Mouse (Mus musculus): Measurements from ENCODE around the gene Ttc17. TPM values are rescaled to one million over a fixed set of nuclear protein-coding genes. Genes with fewer than 3 reads are reported as not detected.

The Ttc17 gene
- polyA plus RNA-seq, 1 experiment from 2014 or later, result 19.2 TPM

- Histone ChIP-seq H3K36me3 (peaks cover 71% of the 10 kb centered on the region), H3K27me3 (no peaks in the 10 kb centered on the region), H3K4me3 (replicated peaks) (no peak overlapping the region), H3K9me3 (no peaks in the 10 kb centered on the region), H3K9ac (replicated peaks) (no peak overlapping the region), H3K27ac (no peak overlapping the region), H3K4me1 (replicated peaks) (no peaks in the 10 kb centered on the region), H3K4me2 (no peak overlapping the region)
- ATAC-seq (ENCODE audit: insufficient number of reproducible peaks, insufficient read depth, low FRiP score, low TSS enrichment, low read depth), result no peak
- WGBS, result 95% methylated on average over 9 of the region's 9 CpGs
Observed at GRCm38 (mm10) chr2:94336336-94336735, 70.2 kb downstream of the Ttc17 start.

- Histone ChIP-seq H3K27ac (no peak overlapping the region), H3K9ac (replicated peaks) (no peak overlapping the region), H3K4me1 (replicated peaks) (no peaks in the 10 kb centered on the region), H3K4me3 (replicated peaks) (no peak overlapping the region), H3K36me3 (peaks cover 80% of the 10 kb centered on the region), H3K4me2 (no peak overlapping the region), H3K27me3 (no peaks in the 10 kb centered on the region), H3K9me3 (no peaks in the 10 kb centered on the region)
- no peak for ATAC-seq (ENCODE audit: insufficient number of reproducible peaks, insufficient read depth, low FRiP score, low TSS enrichment, low read depth)
- 73% methylated on average over 2 of the region's 2 CpGs for WGBS
Observed at GRCm38 (mm10) chr2:94334742-94335046, 71.8 kb downstream of the Ttc17 start.

- Histone ChIP-seq H3K4me1 (replicated peaks) (no peaks in the 10 kb centered on the region), H3K27ac (no peak overlapping the region), H3K36me3 (peaks cover 80% of the 10 kb centered on the region), H3K9ac (replicated peaks) (no peak overlapping the region), H3K27me3 (no peaks in the 10 kb centered on the region), H3K4me2 (no peak overlapping the region), H3K9me3 (no peaks in the 10 kb centered on the region), H3K4me3 (replicated peaks) (no peak overlapping the region)
- WGBS, result 90% methylated on average over 14 of the region's 14 CpGs
- ATAC-seq (ENCODE audit: insufficient number of reproducible peaks, insufficient read depth, low FRiP score, low TSS enrichment, low read depth), result no peak
Observed at GRCm38 (mm10) chr2:94333841-94334741, 72.4 kb downstream of the Ttc17 start.

GRCm38 (mm10) chr2:94333086-94333485 lies 73.4 kb downstream of the Ttc17 start:
- Histone ChIP-seq H3K36me3 (peaks cover 82% of the 10 kb centered on the region), H3K27me3 (no peaks in the 10 kb centered on the region), H3K4me2 (no peak overlapping the region), H3K9ac (replicated peaks) (no peak overlapping the region), H3K27ac (no peak overlapping the region), H3K4me3 (replicated peaks) (no peak overlapping the region), H3K4me1 (replicated peaks) (no peaks in the 10 kb centered on the region), H3K9me3 (no peaks in the 10 kb centered on the region)
- WGBS, result 91% methylated on average over 2 of the region's 2 CpGs
- ATAC-seq (ENCODE audit: insufficient number of reproducible peaks, insufficient read depth, low FRiP score, low TSS enrichment, low read depth), result no peak

GRCm38 (mm10) chr2:94329336-94329735 lies 77.2 kb downstream of the Ttc17 start:
- H3K4me3 ChIP-seq (replicated peaks), result no peak overlapping the region
- no peaks in the 10 kb centered on the region for H3K4me1 ChIP-seq (replicated peaks)
- H3K27ac ChIP-seq, result no peak overlapping the region
- WGBS, result 96% methylated on average over 13 of the region's 13 CpGs
- H3K9me3 ChIP-seq, result no peaks in the 10 kb centered on the region
- no peaks in the 10 kb centered on the region for H3K27me3 ChIP-seq
- no peak for ATAC-seq (ENCODE audit: insufficient number of reproducible peaks, insufficient read depth, low FRiP score, low TSS enrichment, low read depth)
- H3K36me3 ChIP-seq, result peaks cover 83% of the 10 kb centered on the region
- H3K4me2 ChIP-seq, result no peak overlapping the region
- no peak overlapping the region for H3K9ac ChIP-seq (replicated peaks)

- Histone ChIP-seq H3K27ac (no peak overlapping the region), H3K4me2 (no peak overlapping the region), H3K9ac (replicated peaks) (no peak overlapping the region), H3K4me1 (replicated peaks) (no peaks in the 10 kb centered on the region), H3K4me3 (replicated peaks) (no peak overlapping the region), H3K27me3 (no peaks in the 10 kb centered on the region), H3K36me3 (peaks cover 88% of the 10 kb centered on the region), H3K9me3 (no peaks in the 10 kb centered on the region)
- 96% methylated on average over 3 of the region's 3 CpGs for WGBS
- no peak for ATAC-seq (ENCODE audit: insufficient number of reproducible peaks, insufficient read depth, low FRiP score, low TSS enrichment, low read depth)
Observed at GRCm38 (mm10) chr2:94327836-94328235, 78.7 kb downstream of the Ttc17 start.

- 82% methylated on average over 2 of the region's 2 CpGs for WGBS
- H3K4me3 ChIP-seq (replicated peaks), result no peak overlapping the region
- H3K9me3 ChIP-seq, result no peaks in the 10 kb centered on the region
- ATAC-seq (ENCODE audit: insufficient number of reproducible peaks, insufficient read depth, low FRiP score, low TSS enrichment, low read depth), result no peak
- H3K36me3 ChIP-seq, result peaks cover 84% of the 10 kb centered on the region
- H3K27me3 ChIP-seq, result no peaks in the 10 kb centered on the region
- H3K27ac ChIP-seq, result no peak overlapping the region
- H3K4me2 ChIP-seq, result no peak overlapping the region
- H3K4me1 ChIP-seq (replicated peaks), result no peaks in the 10 kb centered on the region
- H3K9ac ChIP-seq (replicated peaks), result no peak overlapping the region
Observed at GRCm38 (mm10) chr2:94319780-94320179, 86.7 kb downstream of the Ttc17 start.

- peaks cover 72% of the 10 kb centered on the region for H3K36me3 ChIP-seq
- WGBS, result 74% methylated on average over 5 of the region's 5 CpGs
Observed at GRCm38 (mm10) chr2:94316526-94316925, 90.0 kb downstream of the Ttc17 start.

GRCm38 (mm10) chr2:94303984-94304383 lies 102.5 kb downstream of the Ttc17 start:
- H3K36me3 ChIP-seq, result peaks cover 63% of the 10 kb centered on the region
- H3K27ac ChIP-seq, result no peak overlapping the region
- H3K4me2 ChIP-seq, result no peak overlapping the region
- no peaks in the 10 kb centered on the region for H3K4me1 ChIP-seq (replicated peaks)
- H3K9ac ChIP-seq (replicated peaks), result no peak overlapping the region
- 93% methylated on average over 10 of the region's 10 CpGs for WGBS
- no peaks in the 10 kb centered on the region for H3K27me3 ChIP-seq
- H3K4me3 ChIP-seq (replicated peaks), result no peak overlapping the region
- ATAC-seq (ENCODE audit: insufficient number of reproducible peaks, insufficient read depth, low FRiP score, low TSS enrichment, low read depth), result no peak
- H3K9me3 ChIP-seq, result peaks cover 8% of the 10 kb centered on the region

More at GRCm38 (mm10) chr2:94316526-94316925, 90.0 kb downstream of the Ttc17 start:
- no peaks in the 10 kb centered on the region for H3K27me3 ChIP-seq
- no peaks in the 10 kb centered on the region for H3K9me3 ChIP-seq
- no peak overlapping the region for H3K27ac ChIP-seq
- H3K4me1 ChIP-seq (replicated peaks), result no peaks in the 10 kb centered on the region
- no peak for ATAC-seq (ENCODE audit: insufficient number of reproducible peaks, insufficient read depth, low FRiP score, low TSS enrichment, low read depth)
- H3K4me2 ChIP-seq, result no peak overlapping the region
- H3K4me3 ChIP-seq (replicated peaks), result no peak overlapping the region
- H3K9ac ChIP-seq (replicated peaks), result no peak overlapping the region

GRCm38 (mm10) chr2:94302393-94302792 lies 104.1 kb downstream of the Ttc17 start:
- Histone ChIP-seq H3K4me1 (replicated peaks) (no peaks in the 10 kb centered on the region), H3K4me3 (replicated peaks) (no peak overlapping the region), H3K36me3 (peaks cover 59% of the 10 kb centered on the region), H3K9ac (replicated peaks) (no peak overlapping the region), H3K27ac (no peak overlapping the region), H3K4me2 (no peak overlapping the region), H3K27me3 (no peaks in the 10 kb centered on the region), H3K9me3 (peaks cover 8% of the 10 kb centered on the region)
- ATAC-seq (ENCODE audit: insufficient number of reproducible peaks, insufficient read depth, low FRiP score, low TSS enrichment, low read depth), result no peak
- 80% methylated on average over 5 of the region's 5 CpGs for WGBS

GRCm38 (mm10) chr2:94301749-94302148 lies 104.7 kb downstream of the Ttc17 start:
- no peak for ATAC-seq (ENCODE audit: insufficient number of reproducible peaks, insufficient read depth, low FRiP score, low TSS enrichment, low read depth)
- WGBS, result 89% methylated on average over 8 of the region's 8 CpGs
- Histone ChIP-seq H3K9ac (replicated peaks) (no peak overlapping the region), H3K27ac (no peak overlapping the region), H3K36me3 (peaks cover 59% of the 10 kb centered on the region), H3K9me3 (peaks cover 8% of the 10 kb centered on the region), H3K4me1 (replicated peaks) (no peaks in the 10 kb centered on the region), H3K4me3 (replicated peaks) (no peak overlapping the region), H3K27me3 (no peaks in the 10 kb centered on the region), H3K4me2 (no peak overlapping the region)

GRCm38 (mm10) chr2:94297467-94297866 lies 109.0 kb downstream of the Ttc17 start:
- Histone ChIP-seq H3K4me3 (replicated peaks) (no peak overlapping the region), H3K9me3 (peaks cover 8% of the 10 kb centered on the region), H3K36me3 (peaks cover 30% of the 10 kb centered on the region), H3K27ac (no peak overlapping the region), H3K9ac (replicated peaks) (no peak overlapping the region), H3K4me1 (replicated peaks) (no peaks in the 10 kb centered on the region), H3K4me2 (no peak overlapping the region), H3K27me3 (peaks cover 6% of the 10 kb centered on the region)
- no peak for ATAC-seq (ENCODE audit: insufficient number of reproducible peaks, insufficient read depth, low FRiP score, low TSS enrichment, low read depth)
- 30% methylated on average over 3 of the region's 3 CpGs for WGBS
